Mouse (Mus musculus) spleen, postnatal 4 days (tissue): ENCODE measurements around the gene Cdh13.
"Not testable (repeated sequence)": the region's sequence is repeated elsewhere in the genome, so short reads cannot be mapped to it uniquely, and the experiment has no call there.

ENCODE experiments used
- DNase-seq, 2 experiments: peaks; one replicate each; pipeline ENCODE4 v3.0.0; 2022; ENCODE audit warnings: low spot score in 2 of 2

Cdh13 gene

GRCm38 (mm10) chr8:119352977-119353658 is 1069.6 kb downstream of the Cdh13 start:
- no peak for DNase-seq

- no peak for DNase-seq
These were observed 1070.1 kb downstream of the Cdh13 start for GRCm38 (mm10) chr8:119353659-119354023.

- not testable (repeated sequence) for DNase-seq
These were observed 1073.1 kb downstream of the Cdh13 start for GRCm38 (mm10) chr8:119356631-119357030.

- DNase-seq, result no peak
These were observed 1074.6 kb downstream of the Cdh13 start for GRCm38 (mm10) chr8:119358175-119358574.

GRCm38 (mm10) chr8:119358836-119359235 is 1075.3 kb downstream of the Cdh13 start:
- peak; percentile 65 to 88 for DNase-seq

GRCm38 (mm10) chr8:119360686-119361295 is 1077.3 kb downstream of the Cdh13 start:
- no peak for DNase-seq
